Mouse (Mus musculus): ENCODE results near the gene Shisa2. TPM values are rescaled to one million over a fixed set of nuclear protein-coding genes. Genes with fewer than 3 reads are reported as not detected.

The Shisa2 gene
- polyA plus RNA-seq, 1 experiment from 2014 or later = 32.7 TPM

DNA sequence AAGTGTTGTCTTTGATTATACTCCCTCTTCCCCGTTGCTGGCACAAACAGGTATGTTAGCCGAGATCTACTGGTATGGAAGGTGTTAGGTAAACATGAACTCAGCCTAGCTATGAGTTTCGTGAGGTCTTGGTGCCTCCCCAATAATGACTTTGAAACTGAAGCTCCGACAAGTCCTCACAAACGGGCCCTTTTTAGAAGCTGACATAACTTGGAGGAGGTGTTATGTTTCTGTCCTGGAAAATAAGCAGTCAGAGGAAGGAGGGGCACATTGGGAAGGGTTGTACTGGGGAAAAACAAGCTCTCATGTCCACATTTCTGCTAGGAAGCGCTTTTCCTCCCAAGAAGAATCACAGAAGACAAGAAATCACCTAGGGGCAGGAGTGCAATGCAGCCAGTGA is 31.5 kb downstream of the Shisa2 start:
- 62% methylated on average over 6 of the region's 6 CpGs for WGBS
- H3K4me2 ChIP-seq = no peak overlapping the region
- no peak overlapping the region for H3K9ac ChIP-seq
- 0 out of 2 replicates have a peak, but pooled peaks cover 5% of the 10 kb centered on the region for H3K4me1 ChIP-seq (replicated peaks)
- no peak for ATAC-seq (ENCODE audit: insufficient number of reproducible peaks, low FRiP score)
- no peaks in the 10 kb centered on the region for H3K27me3 ChIP-seq (replicated peaks)
- no peak overlapping the region for H3K4me3 ChIP-seq
- no peaks in the 10 kb centered on the region for H3K36me3 ChIP-seq
- H3K9me3 ChIP-seq (replicated peaks) = no peaks in the 10 kb centered on the region
- no peak overlapping the region for H3K27ac ChIP-seq (ENCODE audit: poor library complexity, severe bottlenecking)

- no peak for ATAC-seq (ENCODE audit: insufficient number of reproducible peaks, low FRiP score)
- no peak overlapping the region for H3K9ac ChIP-seq
- 0 out of 2 replicates have a peak, but pooled peaks cover 5% of the 10 kb centered on the region for H3K4me1 ChIP-seq (replicated peaks)
- H3K4me2 ChIP-seq = no peak overlapping the region
- no peak overlapping the region for H3K27ac ChIP-seq (ENCODE audit: poor library complexity, severe bottlenecking)
- no peaks in the 10 kb centered on the region for H3K9me3 ChIP-seq (replicated peaks)
- WGBS = 87% methylated on average over 1 of the region's 1 CpGs
- H3K27me3 ChIP-seq (replicated peaks) = no peaks in the 10 kb centered on the region
- no peaks in the 10 kb centered on the region for H3K36me3 ChIP-seq
- H3K4me3 ChIP-seq = no peak overlapping the region
Observed at GRCm38 (mm10) chr14:59657098-59657497, 32.0 kb downstream of the Shisa2 start.

GRCm38 (mm10) chr14:59672893-59673515 is 47.9 kb downstream of the Shisa2 start:
- H3K36me3 ChIP-seq = no peaks in the 10 kb centered on the region
- no peak overlapping the region for H3K4me2 ChIP-seq
- no peak for ATAC-seq (ENCODE audit: insufficient number of reproducible peaks, low FRiP score)
- no peak overlapping the region for H3K4me3 ChIP-seq
- peaks cover 8% of the 10 kb centered on the region for H3K4me1 ChIP-seq (replicated peaks)
- no peak overlapping the region for H3K27ac ChIP-seq (ENCODE audit: poor library complexity, severe bottlenecking)
- no peaks in the 10 kb centered on the region for H3K9me3 ChIP-seq (replicated peaks)
- 69% methylated on average over 6 of the region's 6 CpGs for WGBS
- H3K9ac ChIP-seq = no peak overlapping the region
- no peaks in the 10 kb centered on the region for H3K27me3 ChIP-seq (replicated peaks)

DNA sequence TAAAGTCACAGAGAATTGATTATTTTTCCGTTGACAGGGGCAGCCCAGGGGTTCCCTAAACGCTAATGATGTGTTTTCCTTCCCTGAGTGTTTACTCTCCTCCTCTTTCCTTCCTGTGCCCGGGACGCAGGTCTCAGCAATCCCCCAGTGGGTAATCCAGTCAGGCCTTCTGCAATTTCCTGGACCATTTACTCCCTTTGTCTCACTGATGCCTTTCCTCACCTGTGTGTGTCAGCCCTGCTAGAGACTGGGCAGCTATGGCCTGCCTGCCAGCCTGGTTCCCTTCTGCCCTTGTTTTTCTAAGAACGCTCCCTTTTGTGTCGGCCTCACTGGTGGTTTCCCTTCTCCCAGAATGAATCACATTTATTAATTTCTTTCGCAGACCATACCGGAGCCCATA is 49.4 kb downstream of the Shisa2 start:
- H3K4me1 ChIP-seq (replicated peaks) = peaks cover 8% of the 10 kb centered on the region
- no peak overlapping the region for H3K4me3 ChIP-seq
- no peak overlapping the region for H3K9ac ChIP-seq
- no peak overlapping the region for H3K4me2 ChIP-seq
- ATAC-seq (ENCODE audit: insufficient number of reproducible peaks, low FRiP score) = no peak
- H3K9me3 ChIP-seq (replicated peaks) = no peaks in the 10 kb centered on the region
- H3K36me3 ChIP-seq = no peaks in the 10 kb centered on the region
- no peak overlapping the region for H3K27ac ChIP-seq (ENCODE audit: poor library complexity, severe bottlenecking)
- 25% methylated on average over 8 of the region's 8 CpGs for whole genome bisulfite sequencing
- H3K27me3 ChIP-seq (replicated peaks) = no peaks in the 10 kb centered on the region

DNA sequence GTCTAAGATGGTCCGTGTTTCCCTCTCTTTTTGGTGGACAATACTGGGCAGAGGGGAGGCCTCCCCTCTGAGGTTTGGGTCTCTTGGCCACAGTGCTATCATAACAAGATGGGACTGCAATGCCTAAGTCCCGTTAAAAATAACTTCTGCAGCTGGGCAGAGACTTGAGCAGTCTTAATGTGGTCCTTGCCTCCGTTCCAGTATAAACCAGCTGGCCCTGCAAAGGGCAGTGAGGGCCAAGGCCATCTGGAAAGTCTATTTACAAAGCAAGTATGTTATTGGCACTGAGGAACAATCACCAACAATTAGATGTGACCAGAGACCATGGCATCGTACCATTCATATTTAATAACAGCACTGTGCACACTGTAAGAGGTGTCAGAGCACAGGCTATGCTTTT is 50.2 kb downstream of the Shisa2 start:
- Histone ChIP-seq H3K4me2 (no peak overlapping the region), H3K36me3 (no peaks in the 10 kb centered on the region), H3K9me3 (replicated peaks) (no peaks in the 10 kb centered on the region), H3K4me1 (replicated peaks) (peaks cover 8% of the 10 kb centered on the region), H3K4me3 (no peak overlapping the region), H3K9ac (no peak overlapping the region), H3K27ac (ENCODE audit: poor library complexity, severe bottlenecking) (no peak overlapping the region), H3K27me3 (replicated peaks) (no peaks in the 10 kb centered on the region)
- no peak for ATAC-seq (ENCODE audit: insufficient number of reproducible peaks, low FRiP score)
- WGBS = 75% methylated on average over 4 of the region's 4 CpGs

GRCm38 (mm10) chr14:59677598-59678003 is 52.5 kb downstream of the Shisa2 start:
- Histone ChIP-seq H3K4me3 (no peak overlapping the region), H3K9ac (no peak overlapping the region), H3K9me3 (replicated peaks) (no peaks in the 10 kb centered on the region), H3K4me1 (replicated peaks) (peaks cover 8% of the 10 kb centered on the region), H3K36me3 (no peaks in the 10 kb centered on the region), H3K27me3 (replicated peaks) (no peaks in the 10 kb centered on the region), H3K27ac (ENCODE audit: poor library complexity, severe bottlenecking) (no peak overlapping the region), H3K4me2 (no peak overlapping the region)
- no peak for ATAC-seq (ENCODE audit: insufficient number of reproducible peaks, low FRiP score)
- 41% methylated on average over 7 of the region's 7 CpGs for WGBS

Other genes starting within 250 kb of the Shisa2 start
- 0.43 and 0.46 TPM in 2 replicates for gene Phf11c, start 229.9 kb upstream of the Shisa2 start, polyA plus RNA-seq (2016; fragmentation: Nextera tagmentation; extraction: Ambion mirVana)
- 7.4 and 9.0 TPM in 2 replicates for gene Setdb2, start 184.4 kb upstream of the Shisa2 start, polyA plus RNA-seq (2016; fragmentation: Nextera tagmentation; extraction: Ambion mirVana)
- 28.6 and 28.7 TPM in 2 replicates for gene Cab39l, start 184.3 kb upstream of the Shisa2 start, polyA plus RNA-seq (2016; fragmentation: Nextera tagmentation; extraction: Ambion mirVana)
- gene Cdadc1, start 27.3 kb upstream of the Shisa2 start, polyA plus RNA-seq (2016; fragmentation: Nextera tagmentation; extraction: Ambion mirVana) = 29.3 and 33.0 TPM in 2 replicates

Data from heart, embryonic 12.5 days (tissue).